Mouse (Mus musculus) intestine, embryonic 15.5 days (tissue): ENCODE measurements at regions not wholly inside any gene's neighbourhood (a gene's known extent, or its start where the extent isn't known, plus 50 kb on each side); places are given as distances from the start of the nearest gene placed in this dataset.

Source experiments
- ATAC-seq: fragments of 200-750 bp; cut with Nextera tagmentation; 2 replicates; pipeline ENCODE4 v1.8.0; 2017; ENCODE audit warnings: moderate TSS enrichment, moderate library complexity
- H3K27ac ChIP-seq: fragments of 300-500 bp; sonication (generic); 2 replicates; pipeline ENCODE4 v1.5.1; 2015; ENCODE audit warnings: mild to moderate bottlenecking, inconsistent platforms
- H3K27me3 ChIP-seq: fragments of 300-500 bp; sonication (generic); replicated peaks from 2 replicates; pipeline ENCODE4 v1.6.1; 2015; ENCODE audit warnings: inconsistent platforms
- H3K36me3 ChIP-seq: fragments of 300-500 bp; sonication (generic); 2 replicates; pipeline ENCODE4 v1.6.1; 2015; ENCODE audit warnings: inconsistent platforms
- H3K4me1 ChIP-seq: fragments of 300-500 bp; sonication (generic); replicated peaks from 2 replicates; pipeline ENCODE4 v1.6.1; 2015; ENCODE audit warnings: inconsistent platforms
- H3K4me2 ChIP-seq: fragments of 300-500 bp; sonication (generic); replicated peaks from 2 replicates; pipeline ENCODE4 v1.6.1; 2015; ENCODE audit warnings: mild to moderate bottlenecking, inconsistent platforms
- H3K4me3 ChIP-seq: fragments of 300-500 bp; sonication (generic); replicated peaks from 2 replicates; pipeline ENCODE4 v1.5.1; 2015; ENCODE audit warnings: inconsistent platforms
- H3K9ac ChIP-seq: fragments of 300-500 bp; sonication (generic); 2 replicates; pipeline ENCODE4 v1.6.1; 2015; ENCODE audit warnings: inconsistent platforms
- H3K9me3 ChIP-seq: fragments of 300-500 bp; sonication (generic); 2 replicates; pipeline ENCODE4 v1.6.1; 2016; ENCODE audit warnings: inconsistent platforms
- WGBS: fragments of 180-500 bp; shearing (Covaris S2); methylation state at CpG from one replicate; pipeline ENCODE4 v1.1.7; 2015; 5-methylcytosine and 5-hydroxymethylcytosine counted together

- H3K27ac ChIP-seq = no peak overlapping the region
- no peak overlapping the region for H3K4me3 ChIP-seq
- 88% methylated on average over 12 of the region's 12 CpGs for WGBS
- no peak overlapping the region for H3K4me2 ChIP-seq
- H3K4me1 ChIP-seq = no peaks in the 10 kb centered on the region
- no peaks in the 10 kb centered on the region for H3K27me3 ChIP-seq
- no peak overlapping the region for H3K9ac ChIP-seq
- ATAC-seq = no peak
- H3K36me3 ChIP-seq = no peaks in the 10 kb centered on the region
- no peaks in the 10 kb centered on the region for H3K9me3 ChIP-seq
Measured at GRCm38 (mm10) chr14:99710656-99711177, 412.2 kb downstream of the Klf5 start.

- no peak overlapping the region for H3K4me2 ChIP-seq
- no peak overlapping the region for H3K4me3 ChIP-seq
- H3K9me3 ChIP-seq = no peaks in the 10 kb centered on the region
- H3K4me1 ChIP-seq = no peaks in the 10 kb centered on the region
- H3K9ac ChIP-seq = no peak overlapping the region
- 77% methylated on average over 7 of the region's 7 CpGs for WGBS
- ATAC-seq = no peak
- H3K27me3 ChIP-seq = no peaks in the 10 kb centered on the region
- no peaks in the 10 kb centered on the region for H3K36me3 ChIP-seq
- H3K27ac ChIP-seq = no peak overlapping the region
Measured at GRCm38 (mm10) chr14:99712624-99713023, 414.1 kb downstream of the Klf5 start.

- no peak overlapping the region for H3K9ac ChIP-seq
- peak; percentile 45; the same call in 1 of the 2 replicates for ATAC-seq
- H3K9me3 ChIP-seq = no peaks in the 10 kb centered on the region
- H3K27me3 ChIP-seq = no peaks in the 10 kb centered on the region
- 79% methylated on average over 8 of the region's 8 CpGs for WGBS
- no peak overlapping the region for H3K27ac ChIP-seq
- no peaks in the 10 kb centered on the region for H3K36me3 ChIP-seq
- no peak overlapping the region for H3K4me3 ChIP-seq
- no peak overlapping the region for H3K4me2 ChIP-seq
- H3K4me1 ChIP-seq = no peaks in the 10 kb centered on the region
Measured at GRCm38 (mm10) chr14:99713069-99713830, 414.8 kb downstream of the Klf5 start.

GRCm38 (mm10) chr14:99733474-99734199 is 435.1 kb downstream of the Klf5 start:
- no peaks in the 10 kb centered on the region for H3K9me3 ChIP-seq
- no peak for ATAC-seq
- no peaks in the 10 kb centered on the region for H3K36me3 ChIP-seq
- H3K27ac ChIP-seq = no peak overlapping the region
- WGBS = 88% methylated on average over 7 of the region's 7 CpGs
- no peak overlapping the region for H3K4me3 ChIP-seq
- H3K9ac ChIP-seq = no peak overlapping the region
- H3K4me2 ChIP-seq = no peak overlapping the region
- no peaks in the 10 kb centered on the region for H3K27me3 ChIP-seq
- H3K4me1 ChIP-seq = no peaks in the 10 kb centered on the region

GRCm38 (mm10) chr14:99734200-99734567 is 435.7 kb downstream of the Klf5 start:
- H3K27me3 ChIP-seq = no peaks in the 10 kb centered on the region
- 86% methylated on average over 7 of the region's 7 CpGs for WGBS
- H3K4me2 ChIP-seq = no peak overlapping the region
- no peaks in the 10 kb centered on the region for H3K9me3 ChIP-seq
- no peak overlapping the region for H3K4me3 ChIP-seq
- no peak overlapping the region for H3K9ac ChIP-seq
- H3K36me3 ChIP-seq = no peaks in the 10 kb centered on the region
- no peak for ATAC-seq
- no peaks in the 10 kb centered on the region for H3K4me1 ChIP-seq
- H3K27ac ChIP-seq = no peak overlapping the region

GRCm38 (mm10) chr14:99743625-99744297 is 445.3 kb downstream of the Klf5 start:
- 86% methylated on average over 17 of the region's 17 CpGs for WGBS

GRCm38 (mm10) chr14:99745209-99745608 is 446.7 kb downstream of the Klf5 start:
- no peaks in the 10 kb centered on the region for H3K4me1 ChIP-seq
- H3K4me3 ChIP-seq = no peak overlapping the region
- H3K36me3 ChIP-seq = no peaks in the 10 kb centered on the region
- 58% methylated on average over 7 of the region's 7 CpGs for WGBS
- no peaks in the 10 kb centered on the region for H3K27me3 ChIP-seq
- no peak overlapping the region for H3K4me2 ChIP-seq
- no peak overlapping the region for H3K9ac ChIP-seq
- no peaks in the 10 kb centered on the region for H3K9me3 ChIP-seq
- H3K27ac ChIP-seq = no peak overlapping the region
- peak; percentile 39; the same call in 1 of the 2 replicates for ATAC-seq

More at GRCm38 (mm10) chr14:99743625-99744297, 445.3 kb downstream of the Klf5 start:
- no peaks in the 10 kb centered on the region for H3K27me3 ChIP-seq
- no peaks in the 10 kb centered on the region for H3K9me3 ChIP-seq
- no peak overlapping the region for H3K9ac ChIP-seq
- no peak overlapping the region for H3K4me2 ChIP-seq
- no peak overlapping the region for H3K27ac ChIP-seq
- no peak for ATAC-seq
- H3K4me1 ChIP-seq = no peaks in the 10 kb centered on the region
- no peak overlapping the region for H3K4me3 ChIP-seq
- H3K36me3 ChIP-seq = no peaks in the 10 kb centered on the region

- WGBS = 83% methylated on average over 17 of the region's 17 CpGs
- no peak overlapping the region for H3K27ac ChIP-seq
- H3K9ac ChIP-seq = no peak overlapping the region
- H3K9me3 ChIP-seq = no peaks in the 10 kb centered on the region
- H3K4me3 ChIP-seq = no peak overlapping the region
- no peak for ATAC-seq
- no peak overlapping the region for H3K4me2 ChIP-seq
- no peaks in the 10 kb centered on the region for H3K27me3 ChIP-seq
- H3K36me3 ChIP-seq = no peaks in the 10 kb centered on the region
- H3K4me1 ChIP-seq = no peaks in the 10 kb centered on the region
Measured at GRCm38 (mm10) chr14:99748166-99748565, 449.7 kb downstream of the Klf5 start.

GRCm38 (mm10) chr14:99749308-99750305 is 451.1 kb downstream of the Klf5 start:
- Histone ChIP-seq H3K4me2 (no peak overlapping the region), H3K9me3 (no peaks in the 10 kb centered on the region), H3K9ac (no peak overlapping the region), H3K27ac (no peak overlapping the region), H3K27me3 (no peaks in the 10 kb centered on the region), H3K4me1 (no peaks in the 10 kb centered on the region), H3K36me3 (no peaks in the 10 kb centered on the region), H3K4me3 (no peak overlapping the region)
- ATAC-seq = no peak
- WGBS = 74% methylated on average over 12 of the region's 12 CpGs

GRCm38 (mm10) chr14:99758045-99758444 is 459.6 kb downstream of the Klf5 start:
- no peaks in the 10 kb centered on the region for H3K36me3 ChIP-seq
- H3K27me3 ChIP-seq = no peaks in the 10 kb centered on the region
- H3K9me3 ChIP-seq = no peaks in the 10 kb centered on the region
- no peak for ATAC-seq
- 38% methylated on average over 5 of the region's 5 CpGs for WGBS
- H3K4me2 ChIP-seq = no peak overlapping the region
- H3K4me3 ChIP-seq = no peak overlapping the region
- H3K4me1 ChIP-seq = no peaks in the 10 kb centered on the region
- H3K27ac ChIP-seq = no peak overlapping the region
- no peak overlapping the region for H3K9ac ChIP-seq

- WGBS = 57% methylated on average over 3 of the region's 3 CpGs
Measured at GRCm38 (mm10) chr14:99763336-99763735, 464.8 kb downstream of the Klf5 start.

More at GRCm38 (mm10) chr14:99763336-99763735, 464.8 kb downstream of the Klf5 start:
- H3K9ac ChIP-seq = no peak overlapping the region
- ATAC-seq = peak; percentile 69
- H3K9me3 ChIP-seq = no peaks in the 10 kb centered on the region
- no peak overlapping the region for H3K27ac ChIP-seq
- H3K27me3 ChIP-seq = no peaks in the 10 kb centered on the region
- no peak overlapping the region for H3K4me2 ChIP-seq
- H3K4me1 ChIP-seq = no peaks in the 10 kb centered on the region
- no peaks in the 10 kb centered on the region for H3K36me3 ChIP-seq
- no peak overlapping the region for H3K4me3 ChIP-seq
